Mouse (Mus musculus) cortical plate, adult 2 months (tissue): ENCODE measurements around the gene Dnah2.

Experiments
- CTCF ChIP-seq: fragments of 200-500 bp; IDR thresholded peaks from 2 replicates; pipeline ENCODE4 v1.5.1; 2011; ENCODE audit warnings: mild to moderate bottlenecking, control low read depth, low read length; ENCODE audit not compliant: insufficient read depth; ENCODE audit errors: extremely low read depth
- POLR2A ChIP-seq: fragments of 200-500 bp; IDR thresholded peaks from 2 replicates; pipeline ENCODE4 v1.6.1; 2011; ENCODE audit warnings: mild to moderate bottlenecking, low read length, control low read depth; ENCODE audit not compliant: insufficient read depth; ENCODE audit errors: extremely low read depth

DNA sequence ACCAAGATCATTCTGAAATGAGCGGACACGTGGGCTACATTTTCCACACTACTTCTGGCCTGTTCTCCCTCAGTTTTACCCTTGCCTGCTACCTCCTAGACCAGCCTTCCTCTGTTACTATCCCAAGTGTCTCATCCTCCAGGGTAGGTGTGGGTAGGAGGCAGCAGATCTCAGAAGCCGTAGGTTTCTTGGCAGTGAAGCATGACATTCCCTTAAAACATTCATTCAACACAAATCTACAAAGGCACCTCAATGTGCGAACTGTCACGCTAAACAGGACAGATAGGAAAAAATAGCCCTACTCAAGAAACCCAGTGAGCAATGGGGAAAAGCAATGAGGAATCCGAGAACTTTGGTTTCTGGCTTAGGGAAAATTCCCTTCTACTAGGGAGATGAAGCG lies 136.4 kb downstream of the Dnah2 start:
- no peak for TF ChIP-seq POLR2A
- TF ChIP-seq CTCF = no peak
